Mouse (Mus musculus) retina, postnatal 7 days (tissue): ENCODE measurements around the gene Naglu.

ENCODE experiments used
- DNase-seq: peaks from one replicate; pipeline ENCODE4 v3.0.0-alpha.2; 2012; ENCODE audit warnings: low read depth, low spot score

Gene Naglu

GRCm38 (mm10) chr11:101083083-101083697 is 13.4 kb downstream of the Naglu start:
- DNase-seq: no peak

GRCm38 (mm10) chr11:101084246-101084645 is 14.4 kb downstream of the Naglu start:
- no peak for DNase-seq

DNA sequence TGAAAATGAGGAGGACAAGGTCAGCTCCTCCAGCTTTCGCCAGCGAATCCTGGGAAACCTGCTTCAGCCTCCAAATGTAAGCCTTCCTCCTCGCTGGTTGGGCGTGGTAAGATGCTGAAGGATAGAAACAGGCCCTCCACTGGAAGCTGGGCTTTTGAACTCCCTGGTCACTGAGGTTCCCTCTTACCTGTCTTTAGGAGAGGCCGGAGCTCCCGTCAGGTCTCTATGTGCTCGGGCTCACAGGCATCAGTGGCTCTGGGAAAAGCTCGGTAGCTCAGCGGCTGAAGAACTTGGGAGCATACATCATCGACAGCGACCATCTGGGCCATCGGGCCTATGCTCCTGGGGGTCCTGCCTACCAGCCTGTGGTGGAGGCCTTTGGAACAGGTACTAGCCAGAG is 15.0 kb downstream of the Naglu start:
- DNase-seq: no peak

- no peak for DNase-seq
Observed at GRCm38 (mm10) chr11:101085617-101086322, 16.0 kb downstream of the Naglu start.

DNA sequence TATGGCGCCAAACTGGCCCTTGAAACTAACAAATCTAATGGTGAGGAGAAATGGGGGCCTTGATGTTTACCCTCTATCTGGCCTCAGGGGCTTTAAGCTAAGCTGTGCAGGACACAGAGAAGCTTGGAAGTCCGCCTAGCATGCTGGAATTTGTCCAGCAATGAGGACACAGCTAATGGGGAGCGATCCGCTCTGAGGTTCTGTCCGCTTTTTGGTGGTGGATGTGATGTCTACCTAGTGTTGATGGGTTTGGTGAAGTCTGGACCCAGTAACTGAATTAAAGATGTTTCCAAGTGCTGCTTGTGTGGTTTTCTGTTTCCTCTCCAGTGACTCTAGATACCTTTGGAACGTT is 16.5 kb downstream of the Naglu start:
- no peak for DNase-seq

- DNase-seq: peak; percentile 83
Observed at GRCm38 (mm10) chr11:101086756-101087681, 17.2 kb downstream of the Naglu start, which contains the start of gene Mlx. Gene Mlx (plus strand): TSS chr11:101087277.

DNA sequence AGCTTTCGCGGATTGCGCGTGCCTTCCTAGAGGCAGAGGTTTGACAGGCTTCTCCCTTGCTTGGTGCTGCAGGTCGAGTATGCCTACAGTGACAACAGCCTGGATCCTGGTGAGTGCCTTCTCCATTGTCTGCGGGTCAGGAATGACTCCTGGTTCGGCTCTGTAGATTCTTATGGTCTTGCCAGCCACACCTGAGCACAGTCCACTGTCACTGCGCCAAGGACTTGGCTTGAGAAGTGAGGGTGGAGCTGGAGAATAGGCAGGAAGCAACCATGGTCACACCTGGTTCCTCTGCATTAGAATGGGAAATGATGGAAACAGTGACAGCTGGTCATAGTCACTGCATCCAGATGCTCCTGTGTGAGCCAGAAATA is 17.9 kb downstream of the Naglu start:
- no peak for DNase-seq

- no peak for DNase-seq
Observed at GRCm38 (mm10) chr11:101089931-101090330, 20.1 kb downstream of the Naglu start.

DNA sequence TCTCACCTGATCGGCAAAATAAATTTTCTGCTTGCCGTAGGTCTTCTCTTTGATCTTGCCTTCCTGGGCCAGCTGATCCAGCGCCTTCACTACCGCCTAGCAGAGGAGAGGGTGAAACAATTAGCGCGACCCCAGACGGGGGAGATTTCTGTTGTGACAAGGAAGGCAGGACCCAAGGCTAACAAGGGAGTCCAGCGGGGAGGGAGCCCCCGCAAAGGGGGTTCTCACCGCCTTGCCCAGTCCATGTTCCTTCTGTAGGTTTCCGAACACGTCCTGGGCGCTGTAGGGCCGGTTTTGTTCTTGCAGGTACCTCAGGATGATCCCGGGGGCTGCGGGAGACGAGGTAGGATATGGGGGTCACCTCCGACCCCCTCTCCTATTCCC is 25.1 kb downstream of the Naglu start:
- no peak for DNase-seq

DNA sequence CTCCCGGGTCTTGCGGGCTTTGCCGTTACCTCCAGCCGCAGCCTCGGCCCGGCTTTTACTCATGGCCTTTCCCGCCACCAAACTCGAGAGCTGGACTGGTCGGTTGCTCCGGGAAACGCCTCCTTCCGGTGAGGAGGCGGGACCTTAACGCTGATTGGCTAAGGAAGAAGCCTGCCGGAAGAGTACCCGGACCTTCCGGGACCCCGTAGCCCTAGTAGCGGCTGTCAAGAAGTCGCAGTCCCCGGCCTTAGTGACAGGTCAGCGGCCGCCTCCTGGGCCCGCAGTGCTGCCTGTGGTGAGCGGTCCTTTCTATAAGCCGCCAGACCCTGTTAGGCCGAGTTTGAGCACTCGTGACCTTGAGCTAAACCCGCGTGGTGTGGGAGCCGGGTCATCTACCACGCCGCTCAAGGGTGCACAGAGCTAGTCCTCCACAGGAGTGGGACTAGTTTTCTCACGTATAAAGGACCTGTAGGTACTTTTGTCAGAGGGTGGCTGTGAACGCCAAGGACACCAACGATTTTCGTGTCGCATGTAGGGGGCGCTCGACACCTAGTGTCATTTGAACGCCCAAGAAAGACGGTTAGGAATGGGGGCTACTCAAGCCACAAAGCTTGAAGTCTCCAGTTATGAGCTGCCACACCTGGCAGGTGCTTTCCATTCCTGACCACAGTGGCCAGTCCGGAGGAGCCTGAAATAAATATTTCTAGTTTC is 25.7 kb downstream of the Naglu start, which contains the start of gene Psmc3ip:
Gene Psmc3ip, minus strand, starts transcription at position 123 of the 711 bp plus-strand sequence.
- peak; percentile 93 for DNase-seq

DNA sequence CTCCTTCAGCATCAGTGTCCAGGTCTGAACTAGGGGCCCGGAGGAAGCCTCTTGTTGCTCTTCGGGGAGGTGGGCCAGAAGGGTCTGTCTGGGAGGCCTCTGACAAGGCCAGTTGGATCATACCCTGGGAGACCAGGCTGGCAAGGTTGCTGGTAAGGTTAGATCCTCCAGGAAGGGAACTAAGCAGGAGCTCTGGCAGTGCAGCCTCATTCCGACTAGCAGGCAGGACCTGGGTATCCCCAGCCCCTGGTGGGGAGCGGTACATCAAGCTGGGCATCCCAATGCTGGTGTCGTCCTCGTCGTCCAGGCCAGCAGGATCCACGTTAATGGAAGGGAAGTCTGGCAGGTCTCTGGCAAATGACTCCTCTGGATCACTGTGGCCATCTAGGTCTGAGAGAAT is 28.4 kb downstream of the Naglu start:
- DNase-seq: no peak

DNA sequence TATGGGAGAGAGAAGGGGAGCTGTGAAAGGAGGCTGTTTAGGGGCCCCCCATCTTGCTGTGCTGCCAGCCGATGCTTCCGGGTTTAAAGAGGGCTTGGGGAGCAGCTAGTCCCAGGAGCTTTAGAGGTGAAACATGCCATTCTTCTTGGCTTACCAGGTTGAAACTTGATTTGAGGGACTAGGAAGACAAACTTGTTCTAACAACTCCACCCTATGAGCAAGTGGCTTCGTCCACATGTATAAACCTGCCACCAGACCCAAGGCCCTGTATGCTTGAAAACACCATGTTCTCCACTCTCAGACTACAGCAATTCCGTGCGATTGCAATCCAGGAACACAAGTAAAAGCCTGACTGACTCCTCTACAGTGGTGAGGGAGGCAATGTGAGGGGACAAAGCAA is 33.2 kb downstream of the Naglu start:
- DNase-seq: no peak

DNA sequence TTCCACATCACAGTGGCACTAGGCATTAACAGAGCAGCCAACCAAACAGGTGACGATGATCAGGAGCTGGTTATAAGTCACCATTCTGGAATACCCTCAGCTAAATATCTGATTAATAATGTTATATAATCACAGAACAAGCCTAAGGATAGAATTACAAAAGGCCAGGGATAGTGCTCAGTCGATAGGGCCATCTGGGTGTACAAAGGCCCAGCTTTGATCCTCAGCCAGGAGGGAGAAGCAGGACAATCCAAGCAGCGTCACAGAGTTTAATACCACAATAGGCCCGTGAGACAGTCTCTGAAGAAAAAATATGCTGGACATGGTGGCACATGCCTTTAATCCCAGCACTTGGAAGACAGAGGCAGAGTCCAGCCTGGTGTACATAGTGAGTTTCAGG is 39.5 kb downstream of the Naglu start:
- DNase-seq: no peak

- no peak for DNase-seq
Observed at GRCm38 (mm10) chr11:101110708-101111107, 40.9 kb downstream of the Naglu start.

GRCm38 (mm10) chr11:101111178-101111577 is 41.4 kb downstream of the Naglu start:
- no peak for DNase-seq

- no peak for DNase-seq
Observed at GRCm38 (mm10) chr11:101112186-101112585, 42.4 kb downstream of the Naglu start.

DNA sequence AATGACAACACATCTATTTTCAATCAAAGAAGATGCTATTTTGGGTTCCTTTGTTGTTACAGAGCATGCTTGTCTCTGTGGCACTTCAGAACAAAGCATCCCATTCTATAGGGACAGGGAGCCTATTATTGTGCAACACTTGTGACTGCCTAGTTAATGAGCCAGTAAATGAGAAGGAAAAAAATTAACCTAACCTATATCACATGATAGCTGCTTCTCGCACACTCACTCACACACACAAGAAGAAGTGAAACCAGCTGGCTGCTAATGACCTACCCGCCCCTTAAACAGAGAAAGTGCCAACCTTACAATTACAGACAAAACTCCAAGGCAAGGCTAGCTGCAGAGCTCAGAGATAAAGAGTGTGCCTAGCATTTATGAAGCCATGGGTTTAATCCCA is 45.8 kb downstream of the Naglu start:
- DNase-seq: no peak

- DNase-seq: no peak
Observed at GRCm38 (mm10) chr11:101118105-101118504, 48.3 kb downstream of the Naglu start.

GRCm38 (mm10) chr11:101119131-101119760 is 49.4 kb downstream of the Naglu start:
- peak; percentile 27 for DNase-seq

- peak; percentile 99 for DNase-seq
Observed at GRCm38 (mm10) chr11:101119761-101120544, 50.1 kb downstream of the Naglu start, which contains the start of the genes Retreg3 and Tubg1. Gene Retreg3 (minus strand): TSS chr11:101119893. Gene Tubg1 (plus strand): TSS chr11:101119938.
